Mouse (Mus musculus) cortical plate, adult 2 months (tissue): ENCODE measurements around the gene Ppl. TPM values are rescaled to one million over a fixed set of nuclear protein-coding genes. Genes with fewer than 3 reads are reported as not detected.
A peak's percentile ranks its signal among the peaks of the same experiment; 100 is the strongest.

Experiments used
- H3K27ac ChIP-seq: fragments of 200-500 bp; 2 replicates; pipeline ENCODE4 v1.5.1; 2012; ENCODE audit warnings: low read length, control low read depth, inconsistent platforms; ENCODE audit not compliant: insufficient read depth
- H3K4me1 ChIP-seq: fragments of 200-500 bp; 2 replicates; pipeline ENCODE4 v1.6.1; 2011; ENCODE audit warnings: low read length; ENCODE audit not compliant: control insufficient read depth, insufficient read depth
- H3K4me3 ChIP-seq: fragments of 200-500 bp; 2 replicates; pipeline ENCODE4 v1.5.1; 2011; ENCODE audit warnings: mild to moderate bottlenecking, low read length, control low read depth; ENCODE audit not compliant: insufficient read depth
- CTCF ChIP-seq: fragments of 200-500 bp; IDR thresholded peaks from 2 replicates; pipeline ENCODE4 v1.5.1; 2011; ENCODE audit warnings: mild to moderate bottlenecking, control low read depth, low read length; ENCODE audit not compliant: insufficient read depth; ENCODE audit errors: extremely low read depth
- POLR2A ChIP-seq: fragments of 200-500 bp; IDR thresholded peaks from 2 replicates; pipeline ENCODE4 v1.6.1; 2011; ENCODE audit warnings: mild to moderate bottlenecking, low read length, control low read depth; ENCODE audit not compliant: insufficient read depth; ENCODE audit errors: extremely low read depth
- polyA plus RNA-seq: library from polyadenylated mRNA; depleted of rRNA; stranded (reverse); fragments of >200 nt; gene quantifications from 2 replicates; pipeline ENCODE4 v1.2.3, GENCODE M21; 2012; rRNA removed

The Ppl gene
- polyA plus RNA-seq = 0.25 and 0.42 TPM in 2 replicates

DNA sequence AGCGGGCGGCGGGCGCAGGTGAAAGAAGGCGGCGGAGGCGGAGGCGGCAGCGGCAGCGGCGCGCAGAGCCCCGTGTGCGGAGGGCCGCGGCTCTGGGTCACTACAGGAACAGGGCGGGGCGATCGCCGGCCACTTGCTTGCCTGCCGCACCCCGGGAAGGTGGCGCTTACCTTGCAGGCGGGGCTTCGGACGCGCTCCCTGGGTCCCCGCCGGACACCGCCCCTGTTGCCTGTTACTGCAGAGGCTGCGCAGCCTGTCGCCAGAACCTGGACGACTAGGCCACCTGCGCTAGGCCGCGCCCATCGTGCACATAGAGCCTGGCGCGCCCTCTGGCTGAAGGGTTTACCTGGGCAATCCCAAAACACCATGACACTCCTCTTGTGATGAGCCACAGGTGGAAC, at the start of gene Ppl:
Ppl (minus strand) TSS at position 21 of the 401 bp plus-strand sequence.
- Histone ChIP-seq H3K4me1 (no peaks in the 10 kb centered on the region), H3K27ac (no peak within 1 kb of the TSS), H3K4me3 (peak within 1 kb of the TSS; percentile 20; the same call in 1 of the 2 replicates)
- no peak for TF ChIP-seq CTCF
- TF ChIP-seq POLR2A = no peak

- H3K4me1 ChIP-seq = no peaks in the 10 kb centered on the region
- TF ChIP-seq CTCF = no peak
- TF ChIP-seq POLR2A = no peak
- H3K27ac ChIP-seq = no peak overlapping the region
- no peak overlapping the region for H3K4me3 ChIP-seq
These were observed 40.4 kb upstream of the Ppl start for GRCm38 (mm10) chr16:5172636-5173035.

DNA sequence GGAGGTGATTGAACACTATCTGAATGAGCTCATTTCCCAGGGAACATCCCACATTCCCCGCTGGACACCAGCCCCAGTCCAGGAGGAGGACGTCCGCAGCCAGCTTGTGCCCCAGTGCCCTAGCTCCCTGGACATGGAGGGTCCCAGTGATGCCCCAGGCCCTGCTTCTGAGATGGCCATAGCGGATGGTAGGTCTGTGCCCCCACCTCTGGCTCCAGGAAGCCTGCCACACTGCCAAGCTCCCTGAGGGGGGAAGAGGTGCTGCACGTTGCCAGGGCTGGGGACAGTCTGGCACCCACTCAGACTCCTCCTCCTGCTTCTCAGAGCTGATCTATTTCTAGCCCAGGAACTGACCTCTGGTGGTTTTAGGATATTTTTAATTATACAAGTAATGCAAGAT, 36.6 kb upstream of the Ppl start:
- TF ChIP-seq CTCF (no peak), POLR2A (no peak)

GRCm38 (mm10) chr16:5168038-5168437, 35.8 kb upstream of the Ppl start:
- Histone ChIP-seq H3K4me1 (no peaks in the 10 kb centered on the region), H3K4me3 (no peak overlapping the region), H3K27ac (no peak overlapping the region)
- no peak for TF ChIP-seq POLR2A
- TF ChIP-seq CTCF = no peak

More for the DNA sequence above, 36.6 kb upstream of the Ppl start:
- Histone ChIP-seq H3K27ac (no peak overlapping the region), H3K4me3 (no peak overlapping the region), H3K4me1 (no peaks in the 10 kb centered on the region)

- Histone ChIP-seq H3K4me1 (no peaks in the 10 kb centered on the region), H3K4me3 (no peak overlapping the region), H3K27ac (no peak overlapping the region)
- no peak for TF ChIP-seq POLR2A
- no peak for TF ChIP-seq CTCF
These were observed 32.1 kb upstream of the Ppl start for GRCm38 (mm10) chr16:5164327-5164726.

GRCm38 (mm10) chr16:5159248-5159647, 27.0 kb upstream of the Ppl start:
- H3K4me3 ChIP-seq = no peak overlapping the region
- TF ChIP-seq CTCF (no peak), POLR2A (no peak)

GRCm38 (mm10) chr16:5157113-5157512, 24.9 kb upstream of the Ppl start:
- Histone ChIP-seq H3K4me1 (no peaks in the 10 kb centered on the region), H3K4me3 (no peak overlapping the region), H3K27ac (no peak overlapping the region)
- TF ChIP-seq POLR2A (no peak), CTCF (no peak)

More at GRCm38 (mm10) chr16:5159248-5159647, 27.0 kb upstream of the Ppl start:
- Histone ChIP-seq H3K27ac (no peak overlapping the region), H3K4me1 (no peaks in the 10 kb centered on the region)

- H3K4me3 ChIP-seq = no peak overlapping the region
- no peak overlapping the region for H3K27ac ChIP-seq
- no peak for TF ChIP-seq POLR2A
- no peaks in the 10 kb centered on the region for H3K4me1 ChIP-seq
These were observed 24.3 kb upstream of the Ppl start for GRCm38 (mm10) chr16:5156495-5156894.

- no peak overlapping the region for H3K27ac ChIP-seq
- no peak for TF ChIP-seq CTCF
- TF ChIP-seq POLR2A = no peak
- no peak overlapping the region for H3K4me3 ChIP-seq
- no peaks in the 10 kb centered on the region for H3K4me1 ChIP-seq
These were observed 22.8 kb upstream of the Ppl start for GRCm38 (mm10) chr16:5155014-5155413.

DNA sequence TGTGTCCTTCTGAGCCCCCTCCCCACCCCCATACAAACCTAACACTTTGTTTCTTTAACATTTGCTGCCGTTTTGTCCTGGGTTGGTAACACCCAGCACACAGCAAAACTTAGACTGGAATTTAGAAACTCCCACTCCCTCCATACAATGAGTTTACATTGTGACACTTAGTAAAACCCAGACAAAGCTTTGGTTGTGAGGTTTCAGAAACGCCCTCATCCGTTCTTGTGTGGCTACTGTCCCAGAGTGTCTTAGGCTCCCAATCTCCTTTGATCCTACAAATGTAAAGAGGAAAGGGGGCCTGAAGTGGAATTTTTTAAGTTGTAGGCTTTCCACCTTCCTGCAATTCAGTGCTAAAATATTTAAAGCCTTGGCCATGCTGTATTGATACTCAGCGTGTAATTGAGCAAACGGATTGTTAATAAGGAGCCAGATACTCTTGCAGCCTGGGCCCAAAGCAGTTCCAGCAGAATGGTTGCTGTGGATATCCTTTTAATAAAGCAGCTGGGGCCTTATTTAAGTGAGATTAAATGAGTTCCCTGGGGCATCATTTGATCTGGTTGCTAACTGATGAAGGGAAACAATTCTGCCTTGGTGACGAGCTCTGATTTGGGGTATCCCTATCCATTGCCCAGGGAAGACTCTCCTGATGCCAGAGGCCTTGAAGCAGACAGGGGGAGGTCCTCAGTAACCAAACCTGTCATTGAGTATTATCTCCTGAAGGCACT, 21.2 kb upstream of the Ppl start:
- TF ChIP-seq POLR2A (no peak), CTCF (no peak)
- Histone ChIP-seq H3K4me1 (no peaks in the 10 kb centered on the region), H3K4me3 (no peak overlapping the region), H3K27ac (no peak overlapping the region)
